Mouse (Mus musculus) ES-E14 (cell line): ENCODE results near the gene Hsd17b12. TPM values are rescaled to one million over a fixed set of nuclear protein-coding genes. Genes with fewer than 3 reads are reported as not detected.

Experiments used
- DNase-seq: peaks from one replicate; pipeline ENCODE4 v3.0.0-alpha.2; 2013; ENCODE audit warnings: low read depth, low spot score
- H3K27ac ChIP-seq: 2 replicates; pipeline ENCODE4 v1.5.1; 2012; ENCODE audit warnings: low read depth, mild to moderate bottlenecking, low read length, moderate library complexity, mixed read lengths; ENCODE audit not compliant: poor library complexity, insufficient read depth, severe bottlenecking
- H3K36me3 ChIP-seq: 2 replicates; pipeline ENCODE4 v1.6.1; 2012; ENCODE audit warnings: mild to moderate bottlenecking, low read length, moderate library complexity, mixed read lengths; ENCODE audit not compliant: control insufficient read depth, poor library complexity, insufficient read depth, severe bottlenecking
- H3K4me1 ChIP-seq, 2 experiments: fragments of 150-350 bp in 1 of 2; sonication (generic) in 1 of 2; 2 replicates each; pipeline ENCODE4 v1.6.1; 2012; ENCODE audit warnings: low read length in 2 of 2, mild to moderate bottlenecking in 1 of 2, mixed read lengths in 1 of 2; ENCODE audit not compliant: control insufficient read depth in 2 of 2, insufficient read depth in 2 of 2, poor library complexity in 1 of 2
- H3K4me3 ChIP-seq, 2 experiments: fragments of 150-350 bp in 1 of 2; sonication (generic) in 1 of 2; 2 replicates each; pipeline ENCODE4 v1.5.1; 2012; ENCODE audit warnings: low read length in 2 of 2, low read depth in 1 of 2, mild to moderate bottlenecking in 1 of 2, mixed read lengths in 1 of 2; ENCODE audit not compliant: insufficient read depth in 1 of 2, poor library complexity in 1 of 2, severe bottlenecking in 1 of 2
- H3K9ac ChIP-seq: 2 replicates; pipeline ENCODE4 v1.6.1; 2012; ENCODE audit warnings: low read depth, mild to moderate bottlenecking, low read length, mixed read lengths; ENCODE audit not compliant: poor library complexity, insufficient read depth, severe bottlenecking
- H3K9me3 ChIP-seq: fragments of 150-350 bp; sonication (generic); 2 replicates; pipeline ENCODE4 v1.6.1; 2012; ENCODE audit warnings: low read depth, mild to moderate bottlenecking, low read length; ENCODE audit not compliant: control insufficient read depth, insufficient read depth
- CHD2 ChIP-seq: IDR thresholded peaks from 2 replicates; pipeline ENCODE4 v1.6.1; 2014; ENCODE audit warnings: mild to moderate bottlenecking, low read depth, low read length, inconsistent platforms
- HCFC1 ChIP-seq: IDR thresholded peaks from 2 replicates; pipeline ENCODE4 v1.6.1; 2012; ENCODE audit warnings: low read length, inconsistent platforms, borderline replicate concordance; ENCODE audit not compliant: insufficient read depth
- MAFK ChIP-seq: IDR thresholded peaks from 2 replicates; pipeline ENCODE4 v1.6.1; 2014; ENCODE audit warnings: mild to moderate bottlenecking, low read depth, low read length, inconsistent platforms; ENCODE audit not compliant: insufficient read depth
- ZC3H11A ChIP-seq: IDR thresholded peaks from 2 replicates; pipeline ENCODE4 v1.6.1; 2012; ENCODE audit warnings: low read depth, mild to moderate bottlenecking, inconsistent platforms, low read length, borderline replicate concordance
- ZNF384 ChIP-seq: IDR thresholded peaks from 2 replicates; pipeline ENCODE4 v1.6.1; 2012; ENCODE audit warnings: low read depth, low read length, inconsistent platforms
- in situ Hi-C, 2 experiments: fragments of 600-800 bp; cut with MboI; formaldehyde crosslinking; loops; one replicate each; pipeline ENCODE4 v1.15.1; 2025; ENCODE audit warnings: low sequenced_read_pairs in 2 of 2, inconsistent platforms in 1 of 2; ENCODE audit not compliant: unreplicated experiment in 2 of 2
- total RNA-seq: library from RNA; depleted of rRNA; stranded (reverse); fragments of 300-350 nt; gene quantifications from 2 replicates; pipeline ENCODE4 v1.2.3, GENCODE M21; 2012

Hsd17b12 gene
- total RNA-seq, 1 experiment: 149 TPM

DNA sequence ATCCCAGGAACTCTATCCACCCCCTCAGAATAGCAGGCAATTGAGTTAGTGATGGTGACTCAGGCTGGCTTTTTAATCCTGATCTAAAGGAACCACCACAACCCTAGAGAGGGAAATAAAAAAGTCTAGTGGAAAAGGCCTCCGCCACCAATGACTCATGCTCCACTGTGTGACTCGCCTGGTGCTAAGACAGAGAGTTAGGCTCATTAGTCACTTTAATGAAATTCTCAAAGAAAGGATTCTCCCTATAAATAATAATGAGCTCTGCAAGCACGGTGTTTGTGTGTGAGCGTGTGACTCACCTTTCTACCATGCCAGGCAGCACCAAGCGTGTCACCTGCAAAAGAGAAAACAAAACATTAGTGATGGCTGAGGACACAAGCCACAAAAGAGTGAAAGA lies 105.8 kb downstream of the Hsd17b12 start:
- no peak overlapping the region for H3K27ac ChIP-seq
- H3K9me3 ChIP-seq: no peaks in the 10 kb centered on the region
- TF ChIP-seq CHD2 (no peak), ZC3H11A (no peak)
- H3K4me3 ChIP-seq: no peak overlapping the region
- in situ Hi-C loops: no loop called here
- DNase-seq: no peak
- H3K36me3 ChIP-seq: no peaks in the 10 kb centered on the region
- H3K9ac ChIP-seq: no peak overlapping the region
- no peaks in the 10 kb centered on the region for H3K4me1 ChIP-seq

DNA sequence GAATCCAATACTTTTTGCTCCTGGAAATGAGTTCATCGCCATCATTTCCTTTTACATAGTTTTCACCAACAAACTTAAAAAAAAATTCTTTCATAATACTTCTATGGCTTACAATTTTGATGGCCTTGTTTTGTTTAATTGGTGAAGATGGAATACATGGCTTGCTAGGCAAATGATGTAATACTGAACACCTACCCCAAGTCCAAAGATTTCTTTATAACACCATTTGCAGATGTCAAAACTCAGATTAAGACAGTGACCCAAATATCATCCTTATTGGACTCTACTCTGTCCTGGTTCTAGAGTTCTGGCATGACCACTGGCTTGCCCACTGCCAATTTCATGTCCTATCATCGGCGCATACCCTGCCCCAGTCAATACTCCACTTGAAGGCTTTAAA lies 106.9 kb downstream of the Hsd17b12 start:
- Histone ChIP-seq H3K9ac (no peak overlapping the region), H3K4me1 (no peaks in the 10 kb centered on the region), H3K9me3 (no peaks in the 10 kb centered on the region), H3K27ac (no peak overlapping the region), H3K4me3 (no peak overlapping the region), H3K36me3 (no peaks in the 10 kb centered on the region)
- in situ Hi-C loops: no loop called here
- no peak for DNase-seq
- TF ChIP-seq CHD2: no peak
- no peak for TF ChIP-seq ZNF384
- TF ChIP-seq MAFK: no peak
- no peak for TF ChIP-seq ZC3H11A
- TF ChIP-seq HCFC1: no peak

GRCm38 (mm10) chr2:94049471-94050176 lies 108.1 kb downstream of the Hsd17b12 start:
- H3K4me1 ChIP-seq: no peaks in the 10 kb centered on the region
- no peak overlapping the region for H3K27ac ChIP-seq
- in situ Hi-C loops: no loop called here
- H3K9me3 ChIP-seq: no peaks in the 10 kb centered on the region
- H3K36me3 ChIP-seq: no peaks in the 10 kb centered on the region
- DNase-seq: no peak
- no peak for TF ChIP-seq HCFC1
- no peak for TF ChIP-seq CHD2
- TF ChIP-seq ZNF384: no peak
- no peak for TF ChIP-seq ZC3H11A
- TF ChIP-seq MAFK: no peak
- no peak overlapping the region for H3K4me3 ChIP-seq
- H3K9ac ChIP-seq: no peak overlapping the region

DNA sequence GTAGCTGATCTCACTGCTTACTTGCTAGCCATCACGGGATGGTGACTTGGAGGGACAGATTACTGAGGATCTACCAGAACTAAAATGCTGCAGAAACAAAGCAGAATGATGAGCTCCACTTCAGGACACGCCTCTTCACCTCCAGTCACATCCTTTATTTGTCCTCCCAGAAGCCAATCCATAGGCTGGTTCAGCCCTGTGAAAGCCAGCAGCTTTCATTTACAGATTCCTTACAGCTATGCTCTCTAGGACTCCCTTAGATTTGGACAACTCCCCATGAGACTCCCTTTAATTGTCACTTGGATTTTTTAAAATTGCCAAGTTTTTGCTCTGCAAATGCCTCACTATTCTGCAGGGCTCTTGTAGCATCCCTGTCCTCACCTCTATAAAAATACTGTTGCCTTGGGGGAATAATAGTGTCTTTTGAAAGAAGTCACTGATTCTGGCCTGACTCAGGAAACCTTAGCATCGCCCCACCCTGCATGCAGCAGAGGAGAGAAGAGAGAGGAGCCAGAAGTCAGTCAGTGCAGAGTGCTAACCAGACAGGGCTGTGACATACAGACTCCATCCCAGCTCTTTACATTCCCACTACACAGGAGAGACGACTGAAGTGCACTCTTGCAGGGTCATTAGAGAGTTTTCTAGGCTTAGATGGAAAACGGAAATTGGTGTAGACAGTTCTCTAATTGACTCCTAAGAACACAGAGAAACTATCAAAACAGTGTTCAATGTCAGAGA lies 108.9 kb downstream of the Hsd17b12 start:
- no peaks in the 10 kb centered on the region for H3K36me3 ChIP-seq
- no peaks in the 10 kb centered on the region for H3K9me3 ChIP-seq
- H3K4me1 ChIP-seq: no peaks in the 10 kb centered on the region
- TF ChIP-seq ZNF384: no peak
- TF ChIP-seq ZC3H11A: no peak
- TF ChIP-seq HCFC1: no peak
- no peak for TF ChIP-seq CHD2
- TF ChIP-seq MAFK: no peak
- DNase-seq: no peak
- in situ Hi-C loops: no loop called here
- H3K9ac ChIP-seq: no peak overlapping the region
- H3K27ac ChIP-seq: no peak overlapping the region
- H3K4me3 ChIP-seq: no peak overlapping the region
